Mouse (Mus musculus) limb, embryonic 11.5 days (tissue): ENCODE results near the gene Gm49403. TPM values are rescaled to one million over a fixed set of nuclear protein-coding genes. Genes with fewer than 3 reads are reported as not detected.

Experiments
- ATAC-seq: fragments of 200-750 bp; cut with Nextera tagmentation; 2 replicates; pipeline ENCODE4 v1.8.0; 2017; ENCODE audit warnings: low read depth; ENCODE audit not compliant: insufficient number of reproducible peaks, low FRiP score, low TSS enrichment
- DNase-seq: peaks from one replicate; pipeline ENCODE4 v3.0.0-alpha.2; 2015; ENCODE audit warnings: low spot score
- H3K27ac ChIP-seq: fragments of 300-500 bp; sonication (generic); replicated peaks from 2 replicates; pipeline ENCODE4 v1.5.1; 2014; ENCODE audit warnings: low read depth, mild to moderate bottlenecking, low read length
- H3K27me3 ChIP-seq: fragments of 300-500 bp; sonication (generic); 2 replicates; pipeline ENCODE4 v1.6.1; 2014; ENCODE audit warnings: mild to moderate bottlenecking, low read length, mixed read lengths; ENCODE audit not compliant: control insufficient read depth, insufficient read depth
- H3K36me3 ChIP-seq: fragments of 300-500 bp; sonication (generic); 2 replicates; pipeline ENCODE4 v1.6.1; 2014; ENCODE audit warnings: mild to moderate bottlenecking, low read length, moderate library complexity, mixed read lengths; ENCODE audit not compliant: control insufficient read depth, insufficient read depth
- H3K4me1 ChIP-seq: fragments of 300-500 bp; sonication (generic); 2 replicates; pipeline ENCODE4 v1.6.1; 2014; ENCODE audit warnings: low read length, mixed read lengths; ENCODE audit not compliant: control insufficient read depth, insufficient read depth
- H3K4me2 ChIP-seq: fragments of 300-500 bp; sonication (generic); 2 replicates; pipeline ENCODE4 v1.6.1; 2014; ENCODE audit warnings: low read depth, mild to moderate bottlenecking, moderate library complexity; ENCODE audit not compliant: severe bottlenecking
- H3K4me3 ChIP-seq: fragments of 300-500 bp; sonication (generic); 2 replicates; pipeline ENCODE4 v1.5.1; 2014; ENCODE audit warnings: low read depth, low read length
- H3K9ac ChIP-seq: fragments of 300-500 bp; sonication (generic); 2 replicates; pipeline ENCODE4 v1.6.1; 2014; ENCODE audit warnings: mild to moderate bottlenecking, low read length
- H3K9me3 ChIP-seq: fragments of 300-500 bp; sonication (generic); 2 replicates; pipeline ENCODE4 v1.6.1; 2016; ENCODE audit warnings: low read length; ENCODE audit not compliant: control insufficient read depth
- WGBS: fragments of 180-500 bp; shearing (Covaris S2); extraction: QIAGEN DNeasy Blood & Tissue Kit; methylation state at CpG from one replicate; pipeline ENCODE4 v1.1.7; 2014; 5-methylcytosine and 5-hydroxymethylcytosine counted together
- polyA plus RNA-seq: library from polyadenylated mRNA; unstranded; fragments of >200 nt; fragmentation: Nextera tagmentation; extraction: Ambion mirVana; gene quantifications from 2 replicates; pipeline ENCODE4 v1.2.1, GENCODE M21; 2014

Gene Gm49403
- polyA plus RNA-seq, 1 experiment from 2014 or later: not detected

GRCm38 (mm10) chr19:8842961-8843360 is 40.8 kb upstream of the Gm49403 start:
- ATAC-seq: no peak
- WGBS: 92% methylated on average over 6 of the region's 6 CpGs
- peaks cover 11% of the 10 kb centered on the region for H3K36me3 ChIP-seq

GRCm38 (mm10) chr19:8844371-8845129 is 39.2 kb upstream of the Gm49403 start:
- no peaks in the 10 kb centered on the region for H3K27me3 ChIP-seq
- ATAC-seq (no peak), DNase-seq (peak; percentile 86)
- no peak overlapping the region for H3K4me3 ChIP-seq
- 71% methylated on average over 5 of the region's 5 CpGs for WGBS
- no peaks in the 10 kb centered on the region for H3K9me3 ChIP-seq
- peaks cover 11% of the 10 kb centered on the region; the same call in 1 of the 2 replicates for H3K4me1 ChIP-seq
- H3K27ac ChIP-seq: no peak overlapping the region
- H3K36me3 ChIP-seq: peaks cover 13% of the 10 kb centered on the region
- no peak overlapping the region for H3K4me2 ChIP-seq
- H3K9ac ChIP-seq: no peak overlapping the region; the same call in 1 of the 2 replicates

More at GRCm38 (mm10) chr19:8842961-8843360, 40.8 kb upstream of the Gm49403 start:
- no peak overlapping the region for H3K4me2 ChIP-seq
- H3K4me3 ChIP-seq: no peak overlapping the region
- no peak for DNase-seq
- no peak overlapping the region for H3K27ac ChIP-seq
- H3K27me3 ChIP-seq: no peaks in the 10 kb centered on the region
- H3K9ac ChIP-seq: no peak overlapping the region
- H3K9me3 ChIP-seq: no peaks in the 10 kb centered on the region
- peaks cover 20% of the 10 kb centered on the region; the same call in 1 of the 2 replicates for H3K4me1 ChIP-seq

- Histone ChIP-seq H3K36me3 (peaks cover 13% of the 10 kb centered on the region), H3K27ac (no peak overlapping the region; the same call in 1 of the 2 replicates), H3K4me1 (0 out of 2 replicates have a peak, but pooled peaks cover 4% of the 10 kb centered on the region), H3K27me3 (no peaks in the 10 kb centered on the region), H3K9me3 (no peaks in the 10 kb centered on the region), H3K4me3 (no peak overlapping the region), H3K9ac (no peak overlapping the region), H3K4me2 (no peak overlapping the region)
- DNase-seq: no peak
- WGBS: 77% methylated on average over 5 of the region's 5 CpGs
- ATAC-seq: no peak
Measured at GRCm38 (mm10) chr19:8848356-8848755, 35.4 kb upstream of the Gm49403 start.

GRCm38 (mm10) chr19:8850402-8850901 is 33.3 kb upstream of the Gm49403 start, which contains the start of gene Lrrn4cl:
TSS of gene Lrrn4cl (plus strand) at chr19:8850768.
- Histone ChIP-seq H3K4me1 (0 out of 2 replicates have a peak, but pooled peaks cover 4% of the 10 kb centered on the region), H3K9me3 (no peaks in the 10 kb centered on the region), H3K4me2 (no peak within 1 kb of the TSS), H3K36me3 (peaks cover 13% of the 10 kb centered on the region), H3K27me3 (no peaks in the 10 kb centered on the region), H3K27ac (no peak within 1 kb of the TSS), H3K9ac (no peak within 1 kb of the TSS), H3K4me3 (no peak within 1 kb of the TSS)
- 16% methylated on average over 7 of the region's 7 CpGs for WGBS
- DNase-seq (no peak), ATAC-seq (no peak)

- Histone ChIP-seq H3K9ac (no peak overlapping the region), H3K4me1 (0 out of 2 replicates have a peak, but pooled peaks cover 4% of the 10 kb centered on the region), H3K4me3 (no peak overlapping the region), H3K27me3 (no peaks in the 10 kb centered on the region), H3K9me3 (no peaks in the 10 kb centered on the region), H3K36me3 (peaks cover 8% of the 10 kb centered on the region), H3K4me2 (no peak overlapping the region), H3K27ac (no peak overlapping the region)
- 52% methylated on average over 7 of the region's 7 CpGs for WGBS
- DNase-seq (no peak), ATAC-seq (no peak)
Measured at GRCm38 (mm10) chr19:8851639-8852038, 32.1 kb upstream of the Gm49403 start.

GRCm38 (mm10) chr19:8852236-8852928 is 31.3 kb upstream of the Gm49403 start:
- DNase-seq: no peak
- 0 out of 2 replicates have a peak, but pooled peaks cover 4% of the 10 kb centered on the region for H3K4me1 ChIP-seq
- ATAC-seq: no peak
- 54% methylated on average over 10 of the region's 10 CpGs for WGBS
- H3K4me2 ChIP-seq: no peak overlapping the region
- no peak overlapping the region; the same call in 1 of the 2 replicates for H3K9ac ChIP-seq
- peaks cover 6% of the 10 kb centered on the region for H3K36me3 ChIP-seq
- H3K27ac ChIP-seq: no peak overlapping the region
- no peaks in the 10 kb centered on the region for H3K27me3 ChIP-seq
- no peaks in the 10 kb centered on the region for H3K9me3 ChIP-seq
- H3K4me3 ChIP-seq: no peak overlapping the region

GRCm38 (mm10) chr19:8853117-8853516 is 30.6 kb upstream of the Gm49403 start:
- ATAC-seq: no peak
- Histone ChIP-seq H3K27me3 (no peaks in the 10 kb centered on the region), H3K4me1 (0 out of 2 replicates have a peak, but pooled peaks cover 4% of the 10 kb centered on the region), H3K9ac (no peak overlapping the region), H3K27ac (no peak overlapping the region), H3K4me3 (no peak overlapping the region), H3K4me2 (no peak overlapping the region), H3K9me3 (no peaks in the 10 kb centered on the region), H3K36me3 (0 out of 2 replicates have a peak, but pooled peaks cover 2% of the 10 kb centered on the region)
- 88% methylated on average over 3 of the region's 3 CpGs for WGBS
- no peak for DNase-seq

- H3K27ac ChIP-seq: no peak overlapping the region
- no peak overlapping the region for H3K9ac ChIP-seq
- no peaks in the 10 kb centered on the region for H3K27me3 ChIP-seq
- DNase-seq (peak; percentile 45), ATAC-seq (no peak)
- no peaks in the 10 kb centered on the region for H3K9me3 ChIP-seq
- no peak overlapping the region for H3K4me2 ChIP-seq
- H3K36me3 ChIP-seq: no peaks in the 10 kb centered on the region
- WGBS: 39% methylated on average over 4 of the region's 4 CpGs
- no peaks in the 10 kb centered on the region for H3K4me1 ChIP-seq
- no peak overlapping the region for H3K4me3 ChIP-seq
Measured at GRCm38 (mm10) chr19:8857689-8858088, 26.0 kb upstream of the Gm49403 start.
